Mouse (Mus musculus) hindbrain, embryonic 16.5 days (tissue): Measurements from ENCODE around the gene Ugt1a9. TPM values are rescaled to one million over a fixed set of nuclear protein-coding genes. Genes with fewer than 3 reads are reported as not detected.

Experiments
- ATAC-seq: fragments of 200-750 bp; cut with Nextera tagmentation; 2 replicates; pipeline ENCODE4 v1.8.0; 2017; ENCODE audit warnings: moderate TSS enrichment, moderate library complexity
- H3K27ac ChIP-seq: fragments of 300-500 bp; sonication (generic); 2 replicates; pipeline ENCODE4 v1.5.1; 2014; ENCODE audit warnings: low read depth, mild to moderate bottlenecking, control low read depth, low read length, moderate library complexity
- H3K27me3 ChIP-seq: fragments of 300-500 bp; sonication (generic); replicated peaks from 2 replicates; pipeline ENCODE4 v1.6.1; 2014; ENCODE audit warnings: low read length; ENCODE audit not compliant: control insufficient read depth, insufficient read depth
- H3K36me3 ChIP-seq: fragments of 300-500 bp; sonication (generic); 2 replicates; pipeline ENCODE4 v1.6.1; 2014; ENCODE audit warnings: mild to moderate bottlenecking, low read length, moderate library complexity, mixed read lengths; ENCODE audit not compliant: control insufficient read depth, insufficient read depth
- H3K4me1 ChIP-seq: fragments of 300-500 bp; sonication (generic); 2 replicates; pipeline ENCODE4 v1.6.1; 2014; ENCODE audit warnings: low read depth, low read length; ENCODE audit not compliant: control insufficient read depth, insufficient read depth
- H3K4me2 ChIP-seq: fragments of 300-500 bp; sonication (generic); 2 replicates; pipeline ENCODE4 v1.6.1; 2014; ENCODE audit warnings: mild to moderate bottlenecking, low read length, control low read depth, moderate library complexity
- H3K4me3 ChIP-seq: fragments of 300-500 bp; sonication (generic); 2 replicates; pipeline ENCODE4 v1.5.1; 2014; ENCODE audit warnings: mild to moderate bottlenecking, low read length, control low read depth, moderate library complexity
- H3K9ac ChIP-seq: fragments of 300-500 bp; sonication (generic); 2 replicates; pipeline ENCODE4 v1.6.1; 2014; ENCODE audit warnings: low read depth, mild to moderate bottlenecking, control low read depth, low read length, moderate library complexity
- H3K9me3 ChIP-seq: fragments of 300-500 bp; sonication (generic); 2 replicates; pipeline ENCODE4 v1.6.1; 2014; ENCODE audit warnings: mild to moderate bottlenecking, low read length, moderate library complexity; ENCODE audit not compliant: control insufficient read depth
- WGBS: fragments of 180-500 bp; shearing (Covaris S2); extraction: QIAGEN DNeasy Blood & Tissue Kit; methylation state at CpG from one replicate; pipeline ENCODE4 v1.1.7; 2014; 5-methylcytosine and 5-hydroxymethylcytosine counted together
- polyA plus RNA-seq: library from polyadenylated mRNA; unstranded; fragments of >200 nt; fragmentation: Nextera tagmentation; extraction: Ambion mirVana; gene quantifications from 2 replicates; pipeline ENCODE4 v1.2.1, GENCODE M21; 2015

Gene Ugt1a9
- polyA plus RNA-seq, 1 experiment from 2014 or later: not detected

DNA sequence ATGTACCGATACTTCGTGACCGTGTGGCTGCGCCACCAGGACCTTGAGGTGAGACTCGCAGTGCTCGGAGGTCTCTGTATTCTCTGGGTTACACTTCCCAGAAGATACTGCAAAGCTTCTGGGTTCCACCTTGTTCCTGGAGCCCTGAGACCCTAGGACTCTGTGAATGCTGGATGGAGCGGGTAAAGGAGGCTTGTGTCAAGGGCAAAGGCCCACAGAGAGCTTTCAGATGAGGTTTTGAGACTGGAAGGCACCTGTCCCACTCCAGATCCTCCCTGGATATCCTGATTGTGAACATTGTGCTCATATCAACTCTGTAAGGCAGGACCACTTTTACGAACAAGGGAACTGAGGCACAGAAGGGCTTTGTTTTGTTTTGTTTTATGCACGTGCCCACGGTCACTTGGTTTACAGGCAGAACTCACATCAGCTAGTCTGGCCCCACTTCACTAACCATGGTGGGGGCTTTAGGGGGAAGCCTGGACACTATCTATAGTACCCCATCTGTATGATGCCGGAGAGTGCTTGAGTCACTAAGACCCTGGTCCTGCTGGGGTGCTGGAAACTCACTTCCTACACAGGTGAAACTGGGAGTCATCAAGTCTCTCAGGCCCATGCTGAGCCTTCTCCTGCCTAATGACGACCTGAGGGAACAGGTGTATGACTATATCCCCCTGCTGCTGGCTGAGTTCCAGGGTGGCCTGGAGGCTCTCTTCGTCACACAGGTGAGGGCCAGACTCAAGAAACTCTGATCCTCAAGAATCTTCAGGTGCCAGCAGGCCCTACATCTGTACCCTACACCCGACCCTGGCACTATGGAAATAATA, 163.0 kb downstream of the Ugt1a9 start:
- no peak overlapping the region for H3K27ac ChIP-seq
- no peaks in the 10 kb centered on the region for H3K36me3 ChIP-seq
- no peak overlapping the region for H3K4me3 ChIP-seq
- no peak overlapping the region for H3K9ac ChIP-seq
- no peak for ATAC-seq
- peaks cover 97% of the 10 kb centered on the region for H3K9me3 ChIP-seq
- no peak overlapping the region for H3K4me2 ChIP-seq
- WGBS: 70% methylated on average over 14 of the region's 14 CpGs
- no peaks in the 10 kb centered on the region for H3K27me3 ChIP-seq
- H3K4me1 ChIP-seq: no peaks in the 10 kb centered on the region

DNA sequence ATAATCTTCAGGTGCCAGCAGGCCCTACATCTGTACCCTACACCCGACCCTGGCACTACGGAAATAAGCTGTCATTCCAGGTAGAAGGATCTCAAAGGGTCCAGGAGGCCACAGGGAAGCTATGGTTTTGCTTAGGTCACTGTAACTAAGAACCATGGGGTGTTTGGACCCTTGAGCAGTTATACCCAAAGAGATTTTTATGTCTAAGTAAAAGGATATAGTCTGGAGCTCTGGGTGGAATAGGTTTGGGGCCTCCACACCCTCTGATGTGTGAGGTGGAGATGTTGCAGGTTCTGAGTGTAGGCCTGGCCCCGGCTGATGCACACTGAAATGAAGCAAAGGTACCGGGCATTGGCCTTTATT, 163.6 kb downstream of the Ugt1a9 start:
- Histone ChIP-seq H3K9ac (no peak overlapping the region), H3K36me3 (no peaks in the 10 kb centered on the region), H3K27ac (no peak overlapping the region), H3K9me3 (peaks cover 97% of the 10 kb centered on the region), H3K27me3 (no peaks in the 10 kb centered on the region), H3K4me2 (no peak overlapping the region), H3K4me1 (no peaks in the 10 kb centered on the region), H3K4me3 (no peak overlapping the region)
- WGBS: 65% methylated on average over 4 of the region's 4 CpGs
- no peak for ATAC-seq

- WGBS: 42% methylated on average over 5 of the region's 5 CpGs
- Histone ChIP-seq H3K4me2 (no peak overlapping the region), H3K27me3 (no peaks in the 10 kb centered on the region), H3K4me1 (no peaks in the 10 kb centered on the region), H3K36me3 (no peaks in the 10 kb centered on the region), H3K9ac (no peak overlapping the region), H3K9me3 (peaks cover 98% of the 10 kb centered on the region), H3K4me3 (no peak overlapping the region), H3K27ac (no peak overlapping the region)
- no peak for ATAC-seq
Measured at GRCm38 (mm10) chr1:88234646-88235045, 164.0 kb downstream of the Ugt1a9 start.

GRCm38 (mm10) chr1:88235046-88235893, 164.7 kb downstream of the Ugt1a9 start:
- peaks cover 98% of the 10 kb centered on the region for H3K9me3 ChIP-seq
- H3K27me3 ChIP-seq: no peaks in the 10 kb centered on the region
- 0 out of 2 replicates have a peak, but pooled peaks have one; percentile 12 for ATAC-seq

GRCm38 (mm10) chr1:88235894-88236415, 165.4 kb downstream of the Ugt1a9 start:
- no peaks in the 10 kb centered on the region for H3K4me1 ChIP-seq
- 61% methylated on average over 4 of the region's 4 CpGs for WGBS
- H3K9me3 ChIP-seq: peaks cover 98% of the 10 kb centered on the region
- no peaks in the 10 kb centered on the region for H3K36me3 ChIP-seq
- H3K4me2 ChIP-seq: no peak overlapping the region
- H3K27ac ChIP-seq: no peak overlapping the region
- no peak overlapping the region for H3K4me3 ChIP-seq
- no peak for ATAC-seq
- no peak overlapping the region for H3K9ac ChIP-seq
- no peaks in the 10 kb centered on the region for H3K27me3 ChIP-seq

More at GRCm38 (mm10) chr1:88235046-88235893, 164.7 kb downstream of the Ugt1a9 start:
- Histone ChIP-seq H3K4me2 (no peak overlapping the region), H3K27ac (no peak overlapping the region), H3K36me3 (no peaks in the 10 kb centered on the region), H3K4me1 (no peaks in the 10 kb centered on the region), H3K4me3 (no peak overlapping the region), H3K9ac (no peak overlapping the region)
- 67% methylated on average over 11 of the region's 11 CpGs for WGBS

DNA sequence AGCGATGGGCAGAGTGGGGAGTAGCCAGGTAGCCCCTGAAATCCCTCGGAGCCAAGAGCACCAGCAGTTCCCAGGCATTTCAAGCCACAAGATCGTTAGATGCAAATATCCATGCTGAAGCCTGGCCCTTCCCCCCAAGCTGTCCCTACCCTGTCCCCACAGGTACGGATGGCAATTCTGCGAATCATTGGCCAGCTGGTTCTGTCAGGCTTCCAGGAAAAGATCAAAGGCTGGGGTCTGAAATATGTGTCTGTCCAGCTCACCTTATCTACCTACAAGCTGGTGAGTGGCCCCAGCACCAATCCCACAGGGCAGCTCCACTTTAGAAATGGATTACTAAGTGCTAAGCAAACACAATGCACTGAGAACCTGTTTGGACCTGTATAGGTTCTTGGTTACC, 166.7 kb downstream of the Ugt1a9 start:
- ATAC-seq: no peak
- WGBS: 77% methylated on average over 5 of the region's 5 CpGs
- Histone ChIP-seq H3K27me3 (no peaks in the 10 kb centered on the region), H3K9me3 (peaks cover 95% of the 10 kb centered on the region), H3K4me3 (no peak overlapping the region), H3K4me1 (no peaks in the 10 kb centered on the region), H3K9ac (no peak overlapping the region), H3K4me2 (no peak overlapping the region), H3K27ac (no peak overlapping the region), H3K36me3 (no peaks in the 10 kb centered on the region)

DNA sequence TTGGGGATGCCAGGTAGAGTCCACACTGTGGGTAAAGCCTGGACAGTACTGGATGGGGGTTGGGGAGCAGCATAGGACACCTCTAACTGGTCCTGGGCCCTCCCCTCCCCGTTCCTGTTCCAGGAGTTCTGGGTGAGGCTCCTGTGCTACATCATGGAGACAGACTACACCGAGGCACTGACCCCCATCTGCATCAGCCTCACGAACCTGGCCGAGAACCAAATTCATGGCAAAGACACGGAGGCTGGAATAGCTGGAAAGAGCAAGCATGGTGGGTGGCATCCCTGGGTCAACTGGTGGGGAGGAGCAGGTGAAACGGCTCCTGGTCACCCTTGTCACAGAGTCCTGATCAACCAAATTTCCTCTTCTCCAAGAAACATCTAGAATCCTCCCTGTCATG, 168.2 kb downstream of the Ugt1a9 start:
- H3K4me2 ChIP-seq: no peak overlapping the region
- 81% methylated on average over 6 of the region's 6 CpGs for WGBS
- H3K9ac ChIP-seq: no peak overlapping the region
- H3K4me3 ChIP-seq: no peak overlapping the region
- H3K4me1 ChIP-seq: no peaks in the 10 kb centered on the region
- no peak overlapping the region for H3K27ac ChIP-seq
- 0 out of 2 replicates have a peak, but pooled peaks have one; percentile 5 for ATAC-seq
- H3K27me3 ChIP-seq: no peaks in the 10 kb centered on the region
- no peaks in the 10 kb centered on the region for H3K36me3 ChIP-seq
- peaks cover 92% of the 10 kb centered on the region for H3K9me3 ChIP-seq

- H3K36me3 ChIP-seq: no peaks in the 10 kb centered on the region
- H3K9ac ChIP-seq: no peak overlapping the region
Measured at GRCm38 (mm10) chr1:88240072-88240471, 169.5 kb downstream of the Ugt1a9 start.

GRCm38 (mm10) chr1:88240579-88240978, 170.0 kb downstream of the Ugt1a9 start:
- H3K36me3 ChIP-seq: no peaks in the 10 kb centered on the region
- WGBS: 75% methylated on average over 4 of the region's 4 CpGs
- H3K4me1 ChIP-seq: no peaks in the 10 kb centered on the region
- peaks cover 90% of the 10 kb centered on the region for H3K9me3 ChIP-seq
- no peaks in the 10 kb centered on the region for H3K27me3 ChIP-seq
- no peak overlapping the region for H3K4me3 ChIP-seq
- no peak overlapping the region for H3K27ac ChIP-seq
- no peak overlapping the region for H3K4me2 ChIP-seq
- no peak overlapping the region for H3K9ac ChIP-seq
- ATAC-seq: no peak

More at GRCm38 (mm10) chr1:88240072-88240471, 169.5 kb downstream of the Ugt1a9 start:
- no peak overlapping the region for H3K27ac ChIP-seq
- no peak for ATAC-seq
- H3K9me3 ChIP-seq: peaks cover 90% of the 10 kb centered on the region
- no peak overlapping the region for H3K4me2 ChIP-seq
- 77% methylated on average over 5 of the region's 5 CpGs for WGBS
- H3K4me1 ChIP-seq: no peaks in the 10 kb centered on the region
- H3K27me3 ChIP-seq: no peaks in the 10 kb centered on the region
- H3K4me3 ChIP-seq: no peak overlapping the region
